Mouse (Mus musculus): Measurements from ENCODE around the gene Fbxo41.

DNA sequence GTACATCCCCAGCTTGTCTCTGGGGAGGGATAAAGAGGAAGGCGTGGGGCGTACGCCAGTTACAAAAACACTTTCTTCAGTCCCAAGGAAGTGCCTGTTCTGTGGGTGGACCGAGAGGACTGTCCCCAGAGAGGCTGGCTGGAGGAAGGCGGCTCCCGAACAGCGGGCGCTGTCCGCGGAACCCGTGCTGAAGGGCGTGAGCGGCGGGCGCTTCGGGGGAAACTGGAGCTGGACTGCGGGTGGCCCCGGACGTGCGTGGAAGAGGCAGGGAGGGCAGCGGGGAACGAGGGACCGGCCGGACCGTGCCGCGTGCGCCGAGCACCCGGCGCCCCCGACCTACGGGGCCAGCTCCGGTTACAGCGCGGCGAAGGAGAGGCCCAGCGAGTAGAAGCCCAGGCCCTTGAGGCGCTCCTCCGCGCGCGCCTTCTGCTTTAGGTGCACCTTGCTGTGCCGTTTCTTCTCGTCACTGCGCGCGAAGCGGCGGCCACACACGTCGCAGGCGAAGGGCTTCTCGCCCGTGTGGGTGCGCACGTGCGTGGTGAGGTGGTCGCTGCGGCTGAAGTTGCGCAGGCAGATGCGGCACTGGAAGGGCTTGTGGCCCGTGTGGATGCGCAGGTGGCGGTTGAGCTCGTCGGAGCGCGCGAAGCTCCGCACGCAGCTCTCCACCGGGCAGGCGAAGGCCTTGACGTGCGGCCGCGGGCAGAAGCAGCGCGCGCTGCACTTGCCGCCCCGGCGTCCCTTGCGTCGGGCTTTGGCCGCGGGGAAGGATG, 8.7 kb upstream of the Fbxo41 start:
- TF ChIP-seq CTCF (IDR thresholded peaks at IDR 0.05; ENCODE audit: low read depth), result no peak
- no peak for TF ChIP-seq EP300 (IDR thresholded peaks at IDR 0.05; ENCODE audit: low read depth)
